Mouse (Mus musculus) embryonic stem cell, embryonic (primary cell): ENCODE data around the gene Tomt.

ENCODE experiments used
- CTCF ChIA-PET, 4 experiments: fragments of 300-600 bp in 2 of 4; fragments of 350-600 bp in 2 of 4; sonication (Branson Sonifier 250); formaldehyde crosslinking; loops; one replicate each; lab custom pipeline; 2022; ENCODE audit warnings: inconsistent platforms in 2 of 4; lab: Charles Lee
- POLR2A ChIA-PET, 4 experiments: fragments of 300-600 bp in 2 of 4; fragments of 350-600 bp in 2 of 4; sonication (Branson Sonifier 250); formaldehyde crosslinking; loops; one replicate each; lab custom pipeline; 2022; ENCODE audit warnings: antibody characterized with exemption in 4 of 4, inconsistent platforms in 1 of 4; lab: Charles Lee

Gene Tomt

DNA sequence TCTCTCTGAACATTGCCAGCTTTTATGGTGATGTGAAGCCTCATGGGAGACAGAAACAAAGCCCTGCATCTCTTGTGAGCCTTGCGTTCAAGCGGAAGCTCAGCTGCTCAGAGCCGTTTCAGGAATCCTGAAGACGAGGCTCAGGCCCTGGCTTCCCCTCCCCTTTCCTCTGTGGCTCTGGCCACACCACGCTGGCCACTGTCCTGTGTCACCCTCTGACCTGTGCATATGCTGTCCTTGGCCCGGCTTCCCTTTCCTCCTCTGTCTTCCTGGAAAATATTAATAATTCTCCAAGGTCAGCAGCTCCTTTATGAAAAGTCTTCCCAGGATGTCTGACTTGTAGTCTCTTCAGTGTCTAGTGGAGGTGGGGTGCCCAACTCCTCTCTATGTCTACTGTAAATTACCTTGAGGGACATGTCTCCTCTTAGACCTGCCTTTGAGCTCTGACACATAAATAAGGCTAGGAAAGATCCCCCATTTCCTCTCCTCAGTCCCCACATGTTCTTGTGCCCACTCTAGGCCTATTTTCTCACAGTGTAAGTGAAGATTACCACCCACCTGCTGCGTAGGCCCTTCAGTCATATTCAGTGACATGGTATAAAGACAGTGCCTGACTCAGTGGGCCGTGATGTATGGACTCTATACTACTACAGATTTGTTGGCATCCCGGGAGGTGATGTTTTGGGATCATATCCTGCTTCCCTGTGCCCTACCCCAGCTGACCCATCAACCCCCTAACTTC lies 23.6 kb downstream of the Tomt start:
- CTCF ChIA-PET, result interaction anchor here in 2 of 4 experiments (0.6 to 1.2 kb wide), 2 partner anchors 32 to 238 kb away, joined by 3 read pairs; no protein-coding TSS in a partner anchor

DNA sequence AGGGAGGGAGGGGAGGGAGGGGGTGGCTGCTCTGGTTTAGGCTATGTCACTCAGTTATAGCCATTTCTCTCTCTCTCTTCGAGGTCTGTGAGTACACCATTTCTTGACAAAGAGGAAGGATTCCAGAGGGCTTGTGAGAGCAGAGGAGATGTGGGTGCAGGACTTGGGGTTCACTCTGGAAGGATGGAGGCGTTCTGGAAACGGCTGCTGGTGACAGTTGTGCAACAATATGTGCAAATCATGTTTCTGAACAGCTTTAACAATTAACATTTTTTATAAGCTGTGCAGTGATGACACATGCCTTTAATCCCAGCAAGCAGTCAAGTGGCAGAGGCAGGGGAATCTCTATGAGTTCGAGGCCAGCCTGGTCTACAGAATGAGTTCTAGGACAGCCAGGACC lies 25.3 kb downstream of the Tomt start:
- CTCF ChIA-PET, result no interaction called here
- POLR2A ChIA-PET, result interaction anchor here in 3 of 4 experiments (0.6 to 12.7 kb wide), 6 partner anchors 11 to 655 kb away, joined by 3 to 130 read pairs (median 4); partner anchors contain the start of genes Clpb (in 1 of the 3) and Folr1 (in 1 of the 3)

More for the DNA sequence above, 23.6 kb downstream of the Tomt start:
- POLR2A ChIA-PET, result interaction anchor here in 3 of 4 experiments (0.7 to 12.7 kb wide), 10 partner anchors 12 to 942 kb away, joined by 3 to 130 read pairs (median 3); partner anchors contain the start of genes Folr1 (in 2 of the 3) and Anapc15 (in 1 of the 3)

DNA sequence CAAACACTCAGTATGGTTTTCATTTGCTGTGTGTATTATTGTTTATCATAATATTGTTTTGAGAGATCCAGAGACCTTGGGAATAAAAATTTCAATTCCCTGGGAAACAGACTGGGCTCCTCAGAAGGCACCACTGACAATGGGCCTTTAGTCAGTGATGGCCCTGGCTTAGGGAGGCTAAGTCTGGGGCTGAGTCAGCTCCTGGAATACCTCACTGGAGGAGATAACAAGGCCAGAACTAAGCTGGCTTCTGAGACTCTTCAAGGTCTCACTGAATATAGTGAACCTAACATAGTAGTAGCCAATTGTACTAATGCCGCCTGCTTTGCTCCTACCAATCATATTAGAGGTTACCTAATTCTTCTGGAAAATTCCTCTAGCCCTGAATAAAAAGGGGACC lies 30.2 kb downstream of the Tomt start:
- ChIA-PET CTCF (no interaction called here), POLR2A (interaction anchor here in 2 of 4 experiments (0.6 to 12.7 kb wide), 9 partner anchors 6 to 56 kb away, joined by 3 to 130 read pairs (median 4); partner anchors contain the start of genes Inppl1 (in 2 of the 2), Anapc15 (in 1 of the 2) and Folr1 (in 1 of the 2))

DNA sequence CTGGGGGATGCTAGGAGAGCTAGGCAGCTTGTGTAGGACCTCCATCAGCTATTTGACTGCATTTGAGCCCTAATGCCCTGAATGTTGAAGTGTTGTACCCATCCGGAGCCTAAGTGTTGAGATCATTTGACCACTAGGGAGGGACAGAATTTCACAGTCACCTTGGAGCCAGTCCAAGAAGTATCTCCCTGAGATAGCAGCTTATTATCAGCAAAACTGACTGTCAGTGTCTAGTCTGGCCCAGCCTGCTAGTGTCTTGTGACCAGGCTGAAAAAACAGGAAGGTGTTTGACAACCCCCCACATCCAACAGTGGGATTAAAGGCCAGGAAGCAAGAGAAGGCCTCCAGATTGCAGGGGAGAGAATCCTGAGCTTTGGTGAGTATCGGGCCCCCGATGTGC lies 34.9 kb downstream of the Tomt start:
- ChIA-PET CTCF (interaction anchor here in 1 of 4 experiments (0.6 to 0.9 kb wide), 2 partner anchors 38 to 387 kb away, joined by 3 read pairs; no protein-coding TSS in a partner anchor), POLR2A (interaction anchor here in 3 of 4 experiments (0.7 to 14.3 kb wide), 20 partner anchors 8 to 209 kb away, joined by 3 to 186 read pairs (median 6); partner anchors contain the start of genes Inppl1 (in 2 of the 3), Anapc15 (in 1 of the 3), Phox2a (in 1 of the 3) and Xntrpc (in 1 of the 3))

DNA sequence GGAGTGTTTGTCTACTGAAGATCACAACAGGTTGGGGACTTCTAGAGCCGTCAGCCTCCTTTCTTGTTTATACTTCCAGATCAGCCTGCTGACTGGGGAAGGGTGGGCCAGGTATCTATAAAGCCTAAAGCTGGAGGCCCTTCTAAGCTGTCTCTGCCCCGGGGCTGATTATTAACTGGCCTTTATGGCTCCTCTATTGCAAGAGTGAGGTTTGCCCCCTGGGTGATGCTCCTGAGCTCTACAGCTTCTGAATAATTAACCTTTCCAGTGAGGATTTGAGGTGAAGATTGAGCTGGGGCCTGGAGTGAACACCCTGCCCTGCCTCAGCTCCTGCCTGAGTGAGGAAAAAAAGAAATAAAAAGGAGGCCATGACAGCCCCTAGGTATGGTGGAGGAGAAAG lies 35.5 kb downstream of the Tomt start, which contains the start of gene Folr1:
Gene Folr1 (minus strand): TSS at position 160 of the 400 bp plus-strand sequence.
- POLR2A ChIA-PET, result interaction anchor here in 3 of 4 experiments (0.5 to 14.3 kb wide), 22 partner anchors 10 to 208 kb away, joined by 3 to 186 read pairs (median 4); partner anchors contain the start of genes Inppl1 (in 2 of the 3), Clpb (in 1 of the 3), Phox2a (in 1 of the 3) and Xntrpc (in 1 of the 3)
- CTCF ChIA-PET, result interaction anchor here in 2 of 4 experiments (0.6 to 0.9 kb wide), 3 partner anchors 12 to 388 kb away, joined by 3 to 6 read pairs (median 3); no protein-coding TSS in a partner anchor

DNA sequence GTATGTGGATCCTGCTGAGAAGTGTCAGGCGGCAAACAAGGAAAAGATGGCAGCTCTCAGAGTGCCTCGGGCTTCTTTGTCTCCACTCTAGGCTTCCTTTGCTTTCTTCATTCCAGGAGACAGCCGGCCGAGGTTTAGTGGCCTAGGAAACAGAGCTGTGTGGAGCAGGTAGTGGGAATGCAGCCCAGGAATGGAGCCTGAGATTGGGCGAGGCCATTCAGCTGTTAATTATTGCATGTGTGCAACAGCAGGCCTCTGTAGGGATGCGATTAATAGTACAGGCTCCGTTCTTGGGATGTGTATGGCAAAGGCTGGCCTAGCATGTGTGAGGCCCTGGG lies 37.0 kb downstream of the Tomt start:
- ChIA-PET POLR2A (interaction anchor here (0.7 to 14.3 kb wide), 43 partner anchors 10 to 545 kb away, joined by 3 to 186 read pairs (median 5); partner anchors contain the start of genes Lamtor1 (in 3 of the 4), Clpb (in 2 of the 4), Inppl1 (in 2 of the 4) and Folr2 (in 1 of the 4)), CTCF (interaction anchor here in 2 of 4 experiments (0.9 to 1.5 kb wide), 5 partner anchors 10 to 43 kb away, joined by 3 to 6 read pairs (median 3); no protein-coding TSS in a partner anchor)

DNA sequence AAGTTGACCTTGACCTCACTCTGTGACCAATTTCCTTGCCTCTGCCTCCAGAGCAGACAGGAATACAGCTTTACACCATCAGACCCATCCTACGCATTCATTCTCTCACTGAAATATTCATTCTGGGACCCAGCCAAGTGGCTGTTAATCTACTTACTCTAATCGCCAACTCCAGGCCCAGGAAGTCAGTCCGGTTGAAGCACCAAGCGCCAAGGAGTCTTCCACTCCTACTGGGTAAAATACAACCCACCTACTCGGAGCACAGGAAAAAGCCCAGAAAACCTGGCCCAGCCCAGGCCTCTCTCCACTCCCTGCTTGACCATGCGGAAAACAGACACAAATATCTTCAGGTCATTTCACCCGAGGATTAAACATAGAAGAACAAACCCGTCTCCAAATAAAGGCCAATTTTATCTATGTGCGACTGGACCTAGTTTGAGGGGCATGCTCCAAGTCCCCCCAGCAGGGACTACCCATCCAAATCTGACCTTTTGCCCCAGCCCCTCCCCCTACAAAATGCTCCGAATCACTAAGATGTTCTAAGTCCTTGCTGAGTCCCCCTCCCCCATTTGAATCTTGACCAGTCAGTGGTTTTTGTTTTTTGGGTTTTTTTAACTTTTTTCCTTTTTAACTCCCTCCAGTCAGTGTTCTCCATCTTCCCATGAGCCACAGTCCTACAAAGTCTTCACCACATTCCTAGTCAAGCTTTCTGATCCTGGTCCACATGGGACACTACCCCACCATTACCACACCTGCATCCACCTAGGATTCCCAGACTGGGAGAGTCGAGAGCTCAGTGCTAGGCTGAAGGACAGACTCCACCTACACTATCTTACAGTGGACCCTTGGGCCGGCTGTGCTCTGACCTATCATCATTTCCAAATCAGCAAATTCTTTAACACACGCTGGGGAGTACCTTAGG lies 37.7 kb downstream of the Tomt start:
- ChIA-PET CTCF (interaction anchor here in 3 of 4 experiments (0.6 to 1.5 kb wide), 6 partner anchors 9 to 44 kb away, joined by 3 to 6 read pairs (median 3); no protein-coding TSS in a partner anchor), POLR2A (interaction anchor here (0.5 to 14.3 kb wide), 59 partner anchors 9 to 544 kb away, joined by 3 to 186 read pairs (median 5); partner anchors contain the start of genes Lamtor1 (in 3 of the 4), Clpb (in 2 of the 4), Inppl1 (in 2 of the 4) and Folr2 (in 1 of the 4))

DNA sequence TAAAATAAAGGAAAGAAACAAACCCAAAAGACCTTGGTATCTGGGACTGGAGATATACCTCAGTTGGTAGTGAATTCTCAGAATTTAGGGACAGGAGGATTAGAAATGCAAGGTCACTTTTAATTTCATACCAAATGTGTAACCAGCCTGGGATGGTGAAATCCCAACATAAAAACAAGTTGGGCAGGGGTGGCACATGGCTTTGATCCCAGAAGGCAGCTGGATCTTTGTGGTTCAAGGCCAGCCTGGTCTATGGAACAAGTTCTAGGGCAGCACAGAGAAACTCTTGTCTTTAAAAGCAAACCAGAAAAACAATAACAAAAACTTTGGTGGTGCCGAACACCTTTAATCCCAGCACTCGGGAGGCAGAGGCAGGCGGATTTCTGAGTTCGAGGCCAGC lies 38.7 kb downstream of the Tomt start:
- POLR2A ChIA-PET, result interaction anchor here (0.7 to 14.3 kb wide), 48 partner anchors 8 to 435 kb away, joined by 3 to 186 read pairs (median 4); partner anchors contain the start of genes Inppl1 (in 3 of the 4), Lamtor1 (in 3 of the 4), Clpb (in 2 of the 4) and Folr2 (in 1 of the 4)
- CTCF ChIA-PET, result interaction anchor here in 3 of 4 experiments (0.6 to 1.2 kb wide), 4 partner anchors 17 to 201 kb away, joined by 3 read pairs; no protein-coding TSS in a partner anchor

DNA sequence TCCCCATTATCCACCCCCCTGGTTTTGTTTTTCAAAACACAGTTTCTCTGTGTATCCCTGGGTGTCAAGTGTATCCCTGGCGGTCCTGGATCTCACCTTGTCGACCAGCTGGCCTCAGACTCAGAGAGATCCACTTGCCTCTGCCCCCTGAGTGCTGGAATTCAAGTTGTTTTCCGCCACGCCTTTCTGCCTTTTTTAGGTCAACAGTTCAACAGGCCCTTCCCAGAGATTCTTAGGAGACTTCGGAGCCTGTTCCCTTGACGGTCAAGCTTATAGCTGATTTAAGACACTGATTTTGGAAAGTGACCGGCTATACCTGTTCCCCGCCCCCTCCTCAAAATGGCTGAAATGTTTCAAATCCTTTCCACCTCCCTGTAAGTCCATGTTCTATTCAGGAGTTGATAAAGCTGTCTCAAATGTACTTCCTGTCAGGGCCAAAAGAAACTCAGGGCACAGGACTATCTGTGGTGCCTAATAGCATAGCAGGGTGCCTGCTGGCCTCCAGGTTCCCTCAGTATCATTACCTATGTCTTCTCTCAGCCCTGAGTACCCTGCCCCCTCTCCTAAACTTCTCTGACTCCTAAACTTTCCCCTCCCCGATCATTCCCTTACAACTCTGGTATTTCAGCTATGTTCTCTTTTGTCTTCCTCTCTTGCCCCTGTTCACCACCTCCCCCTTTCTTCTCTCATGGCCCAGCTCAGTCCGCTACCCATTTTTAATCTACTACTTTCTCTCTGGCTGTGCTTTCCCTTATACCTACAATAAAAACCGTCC lies 39.5 kb downstream of the Tomt start:
- CTCF ChIA-PET, result interaction anchor here in 3 of 4 experiments (0.6 to 1.2 kb wide), 6 partner anchors 30 to 1004 kb away, joined by 3 to 8 read pairs (median 3); partner anchors contain the start of gene Relt (in 1 of the 3)

DNA sequence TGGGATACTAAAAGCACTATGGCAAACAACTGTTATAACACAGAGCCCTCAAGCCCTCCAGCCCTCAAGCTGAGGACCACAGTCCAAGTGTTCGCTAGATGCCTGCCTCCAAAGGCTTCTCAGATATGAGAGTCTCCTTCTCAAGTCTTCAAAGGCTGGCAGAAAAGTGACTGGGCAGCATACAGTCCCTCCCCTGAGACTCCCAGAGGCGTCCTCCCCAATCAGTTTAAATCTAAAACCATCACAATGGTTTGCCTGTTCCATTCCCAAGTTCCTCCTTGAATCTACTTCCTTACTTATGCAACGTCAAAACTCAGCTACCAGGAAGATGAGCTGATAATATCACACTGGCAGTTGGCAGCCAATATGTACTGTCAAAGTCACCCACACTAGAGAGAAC lies 42.7 kb downstream of the Tomt start, which contains the start of gene Anapc15:
Gene Anapc15 (plus strand): TSS at position 301 of the 400 bp plus-strand sequence.
- CTCF ChIA-PET, result interaction anchor here in 1 of 4 experiments (0.5 to 1.8 kb wide), 3 partner anchors 32 to 200 kb away, joined by 3 to 4 read pairs (median 3); partner anchors contain the start of gene Clpb
- POLR2A ChIA-PET, result interaction anchor here (0.5 to 14.3 kb wide), 29 partner anchors 8 to 201 kb away, joined by 3 to 186 read pairs (median 4); partner anchors contain the start of genes Clpb (in 2 of the 4) and Inppl1 (in 2 of the 4)

More for the DNA sequence above, 39.5 kb downstream of the Tomt start:
- POLR2A ChIA-PET, result interaction anchor here (0.5 to 14.3 kb wide), 47 partner anchors 7 to 344 kb away, joined by 3 to 186 read pairs (median 5); partner anchors contain the start of genes Inppl1 (in 3 of the 4), Lamtor1 (in 3 of the 4), Clpb (in 2 of the 4) and Folr2 (in 1 of the 4)

DNA sequence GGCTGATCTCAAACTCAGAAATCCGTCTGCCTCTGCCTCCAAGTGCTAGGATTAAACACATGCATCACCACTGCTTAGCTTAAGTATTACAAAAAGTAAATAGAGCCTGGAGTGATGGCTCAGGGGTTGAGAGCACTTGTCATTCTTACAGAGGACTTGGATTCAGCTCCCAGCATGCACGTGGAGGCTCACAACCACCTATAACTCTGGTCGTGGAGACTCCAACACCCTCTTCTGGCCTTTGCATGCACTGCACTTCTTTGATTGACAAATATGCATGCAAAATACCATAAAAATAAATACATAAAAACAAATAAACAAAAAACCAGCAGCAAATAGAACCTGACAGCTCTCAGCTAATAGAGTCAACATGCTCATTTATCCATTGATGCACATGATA lies 43.9 kb downstream of the Tomt start:
- ChIA-PET CTCF (interaction anchor here in 2 of 4 experiments (1.0 to 1.8 kb wide), 6 partner anchors 12 to 199 kb away, joined by 4 to 5 read pairs (median 4); partner anchors contain the start of gene Clpb (in 1 of the 2)), POLR2A (interaction anchor here (0.6 to 14.3 kb wide), 12 partner anchors 9 to 62 kb away, joined by 3 to 186 read pairs (median 6); partner anchors contain the start of genes Inppl1 (in 2 of the 4), Lamtor1 (in 1 of the 4) and Tomt (in 1 of the 4))

DNA sequence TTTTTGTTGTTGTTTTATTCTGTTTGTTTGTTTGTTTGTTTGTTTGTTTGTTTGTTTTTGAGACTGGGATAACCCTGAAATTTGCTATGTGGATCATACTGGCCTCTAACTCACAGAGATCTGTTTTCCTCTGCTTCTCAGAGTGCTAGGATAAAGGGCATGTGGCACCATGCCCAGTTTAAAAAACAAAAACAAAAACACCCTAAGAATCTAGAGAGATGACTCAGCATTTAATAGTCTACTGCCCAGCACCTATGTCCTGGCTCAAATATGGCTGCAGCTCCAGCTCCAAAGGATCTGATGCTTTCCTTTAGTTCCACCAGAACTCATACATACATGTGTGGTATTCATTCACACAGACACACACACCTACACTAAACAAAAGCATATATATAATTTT lies 45.2 kb downstream of the Tomt start:
- POLR2A ChIA-PET, result interaction anchor here in 3 of 4 experiments (0.6 to 14.3 kb wide), 6 partner anchors 9 to 174 kb away, joined by 3 to 186 read pairs (median 6); partner anchors contain the start of genes Folr1 (in 1 of the 3), Inppl1 (in 1 of the 3) and Phox2a (in 1 of the 3)
- CTCF ChIA-PET, result interaction anchor here in 3 of 4 experiments (0.5 to 1.4 kb wide), 3 partner anchors 10 to 229 kb away, joined by 4 to 5 read pairs (median 5); no protein-coding TSS in a partner anchor

DNA sequence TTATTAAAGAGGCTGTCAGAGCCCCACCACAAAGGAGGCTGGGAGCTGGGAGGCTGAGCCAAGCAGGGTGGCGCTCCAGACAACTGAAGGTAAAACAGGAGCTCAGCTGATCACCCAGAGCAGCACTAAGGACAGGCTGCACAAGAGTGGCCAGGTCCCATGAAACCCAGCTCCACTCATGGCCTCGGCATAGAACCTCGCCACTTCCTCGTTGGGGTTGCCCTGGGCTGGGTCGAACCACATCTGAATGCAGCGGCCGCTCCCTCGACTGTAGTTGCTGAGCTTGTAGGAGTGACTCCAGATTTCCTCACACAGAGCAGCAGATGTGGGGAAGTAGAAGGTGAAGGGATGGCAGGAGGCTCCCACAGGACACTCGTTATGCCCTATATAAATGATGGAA lies 47.8 kb downstream of the Tomt start:
- CTCF ChIA-PET, result interaction anchor here (0.7 to 2.0 kb wide), 7 partner anchors 7 to 195 kb away, joined by 3 to 9 read pairs (median 4); partner anchors contain the start of genes Clpb (in 1 of the 4) and Folr1 (in 1 of the 4)
- POLR2A ChIA-PET, result interaction anchor here (0.5 to 4.2 kb wide), 25 partner anchors 9 to 392 kb away, joined by 3 to 58 read pairs (median 6); partner anchors contain the start of genes Folr1 (in 2 of the 4), Inppl1 (in 2 of the 4), Clpb (in 1 of the 4) and Nup98 (in 1 of the 4)

DNA sequence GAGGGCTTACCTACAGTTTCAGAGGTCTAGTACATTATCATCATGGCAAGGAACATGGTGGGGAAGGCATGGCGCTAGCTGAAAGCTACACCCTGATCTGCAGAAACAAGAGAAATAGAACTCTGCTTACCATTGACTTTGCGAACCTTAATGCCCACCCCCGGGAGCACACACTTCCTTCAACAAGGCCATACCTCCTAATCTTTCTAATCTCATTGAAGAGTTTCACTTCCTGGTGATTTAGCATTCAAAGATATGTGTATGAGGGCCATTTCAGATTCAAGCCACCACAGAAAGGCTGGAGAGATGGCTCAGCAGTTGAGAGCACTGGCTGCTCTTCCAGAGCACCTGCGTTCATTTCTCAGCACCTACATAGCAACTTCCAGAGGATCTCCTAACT lies 49.1 kb downstream of the Tomt start, which contains the start of gene Folr2:
Gene Folr2 (minus strand): TSS at position 101 of the 400 bp plus-strand sequence.
- CTCF ChIA-PET, result interaction anchor here in 1 of 4 experiments (0.5 kb wide), 1 partner anchor 1892 kb away, joined by 3 read pairs; no protein-coding TSS in a partner anchor
- POLR2A ChIA-PET, result interaction anchor here in 2 of 4 experiments (0.5 to 2.8 kb wide), 5 partner anchors 9 to 101 kb away, joined by 3 to 6 read pairs (median 4); no protein-coding TSS in a partner anchor

DNA sequence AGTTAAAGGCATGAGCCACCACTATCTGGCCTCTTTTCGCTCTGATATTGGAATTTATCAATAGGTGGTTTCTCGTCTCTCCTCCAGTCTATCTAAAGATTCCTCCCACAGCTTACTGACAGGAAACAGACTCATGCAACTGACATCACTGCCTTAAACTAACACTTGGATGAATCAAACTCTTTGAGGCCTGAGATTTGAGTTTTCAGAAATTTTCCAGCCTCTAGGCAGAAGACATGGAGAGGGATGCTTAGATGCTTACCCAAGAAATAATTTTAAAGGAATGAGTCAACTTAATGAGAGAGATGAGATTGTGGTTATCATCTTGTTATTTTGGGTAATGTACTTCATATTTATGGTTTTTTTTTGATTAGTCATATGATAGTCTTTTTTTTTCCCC lies 52.3 kb downstream of the Tomt start:
- ChIA-PET CTCF (no interaction called here), POLR2A (interaction anchor here in 1 of 4 experiments (0.6 to 2.5 kb wide), 6 partner anchors 8 to 130 kb away, joined by 3 to 8 read pairs (median 3); partner anchors contain the start of gene Inppl1)
